Mouse (Mus musculus) gastrocnemius, postnatal 4 days (tissue): ENCODE measurements around the gene Zfp664. TPM values are rescaled to one million over a fixed set of nuclear protein-coding genes. Genes with fewer than 3 reads are reported as not detected.

Experiments
- DNase-seq, 2 experiments: peaks; one replicate each; pipeline ENCODE4 v3.0.0; 2021 to 2022; ENCODE audit warnings: low spot score in 2 of 2, mixed read lengths in 2 of 2
- total RNA-seq, 2 experiments: library from RNA; stranded (reverse); gene quantifications; 2 replicates each; pipeline ENCODE4 v1.2.3; 2021

Zfp664 gene
- total RNA-seq, 2 experiments from 2014 or later, result 35.5 to 35.6 TPM

DNA sequence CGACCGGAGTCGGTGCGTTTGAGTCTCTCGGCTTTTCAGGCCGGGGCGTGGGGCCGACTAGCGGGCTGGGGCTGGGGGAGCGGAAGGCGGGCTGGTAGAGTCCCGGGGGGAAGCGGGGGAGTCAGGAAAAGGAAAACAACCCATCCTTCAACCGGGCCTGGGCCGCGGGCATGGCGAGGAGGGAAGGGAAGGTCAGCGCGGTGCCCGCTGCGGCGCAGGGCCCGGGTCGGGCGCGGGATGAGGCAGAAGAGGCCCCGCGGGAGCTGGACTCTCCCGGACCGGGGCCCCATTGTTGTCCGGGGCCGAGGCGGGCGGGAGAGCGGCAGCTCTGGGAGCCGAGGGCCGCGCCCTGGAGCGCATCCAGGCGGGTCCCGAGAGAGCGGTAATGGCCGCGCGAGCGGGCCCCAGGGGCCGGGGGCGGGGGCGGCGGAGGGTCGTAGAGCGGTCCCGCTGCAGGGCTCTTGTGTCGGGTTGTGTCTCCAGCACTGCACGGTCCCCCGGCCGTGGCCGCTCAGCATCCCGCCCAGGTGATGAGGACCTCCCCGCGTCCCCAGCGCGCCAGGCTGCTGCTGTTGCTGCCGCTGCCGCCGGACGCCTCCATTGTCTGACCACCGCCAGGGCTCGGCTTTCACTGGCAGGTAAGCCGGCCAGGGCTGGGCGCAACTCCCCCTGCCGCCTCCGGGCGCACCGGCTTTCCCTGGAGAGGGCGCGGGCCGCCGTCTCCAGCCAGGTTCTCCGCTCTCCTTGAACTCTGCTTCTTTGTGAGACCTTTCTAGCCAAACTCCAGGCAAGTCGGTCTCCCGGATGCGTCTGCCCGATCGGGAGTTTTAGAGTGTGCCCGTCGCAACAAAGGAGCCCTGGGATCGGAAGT, 615 bp downstream of the Zfp664 start:
- peak; percentile 39 to 52 for DNase-seq

DNA sequence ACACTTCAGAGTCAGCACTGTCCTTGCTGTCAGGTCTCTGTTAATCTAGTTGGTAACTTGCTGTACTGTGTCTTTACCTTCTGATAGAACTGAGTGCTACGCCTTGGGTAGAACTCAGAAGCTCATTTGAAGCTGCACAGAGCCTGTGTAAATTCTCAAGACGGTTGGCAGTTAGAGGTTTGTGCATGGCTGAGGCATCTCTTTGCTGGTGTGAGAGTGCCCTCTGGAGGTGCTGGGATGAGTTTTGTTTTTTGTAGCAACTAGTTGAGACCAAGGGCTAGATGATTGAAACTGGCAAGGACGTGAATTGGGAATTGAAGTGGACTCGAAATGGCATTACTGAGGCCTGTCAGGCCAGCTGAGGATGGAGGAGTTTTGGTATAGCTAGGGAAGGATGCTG, 6.5 kb downstream of the Zfp664 start:
- DNase-seq, result peak in 1 of 2 experiments; percentile 46

DNA sequence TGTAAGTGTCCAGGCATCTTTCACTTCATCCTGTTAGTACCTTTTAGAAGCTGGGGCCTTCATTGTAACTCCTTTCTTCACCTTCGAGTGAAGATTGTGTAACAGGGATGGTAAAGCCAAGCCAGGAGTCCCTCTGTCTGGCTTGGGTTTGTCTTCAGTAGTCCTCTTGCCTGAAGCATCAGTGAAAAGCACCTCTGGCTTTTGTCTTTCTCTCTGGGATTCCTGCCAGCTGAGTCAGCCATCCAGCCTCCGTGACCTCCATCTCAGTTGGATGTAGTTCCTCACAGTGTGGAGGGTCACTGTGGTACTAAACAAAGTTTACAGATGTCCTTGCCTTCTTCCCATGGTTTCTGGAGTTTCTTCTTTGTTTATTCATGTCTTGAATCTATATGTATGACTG, 9.5 kb downstream of the Zfp664 start:
- DNase-seq, result no peak

DNA sequence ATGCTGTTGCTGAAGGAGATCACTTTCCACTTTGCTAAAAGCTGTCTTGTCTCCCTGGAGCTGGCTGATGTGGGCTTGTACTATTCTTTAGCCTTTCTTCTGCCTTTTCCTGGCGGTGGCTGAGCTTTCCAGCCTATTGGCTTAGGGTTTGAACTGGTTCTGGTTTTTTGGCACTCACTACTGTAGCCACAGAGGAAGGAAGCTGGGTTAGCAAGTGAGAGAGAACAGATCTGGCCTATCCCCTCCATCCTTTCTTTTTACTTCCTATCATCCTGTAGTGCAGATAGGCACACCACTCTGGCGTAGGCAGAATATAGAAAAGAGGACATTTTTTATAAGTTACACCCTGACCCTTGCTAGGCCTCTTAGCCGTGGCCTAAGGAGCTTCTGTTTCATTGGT, 10.6 kb downstream of the Zfp664 start:
- no peak for DNase-seq

DNA sequence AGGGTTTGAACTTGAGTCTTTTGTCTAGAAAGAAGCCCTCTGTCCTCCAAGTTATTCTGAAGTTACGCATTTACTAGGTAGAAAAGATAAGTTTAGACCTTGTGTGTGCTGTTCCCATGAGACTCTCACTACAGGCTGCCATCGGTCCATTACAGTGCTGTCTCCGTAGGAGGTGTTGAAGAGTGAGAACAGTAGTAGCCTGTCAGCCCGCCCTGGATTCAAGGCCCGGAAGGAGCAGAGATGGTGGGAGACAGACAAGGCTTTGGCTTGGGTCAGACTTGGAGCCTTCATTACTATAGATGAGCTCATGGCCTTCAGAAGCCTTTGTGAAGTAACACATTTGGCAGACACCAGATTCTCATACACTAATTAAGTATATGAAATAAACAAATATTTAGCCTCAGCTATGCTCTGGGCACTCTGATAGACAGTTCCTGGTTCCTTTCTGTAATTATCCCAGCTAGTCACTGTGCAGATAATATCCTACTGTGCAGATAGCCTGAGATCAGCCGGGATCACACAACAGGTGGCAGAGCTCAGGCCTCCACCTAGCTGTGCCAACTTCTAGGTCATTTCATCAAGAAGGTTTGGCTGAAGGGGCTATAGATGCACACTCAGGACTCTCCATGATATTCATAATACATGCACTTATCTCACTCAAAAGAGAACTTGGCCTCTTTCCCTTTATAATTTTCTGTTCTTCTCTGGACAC, 11.6 kb downstream of the Zfp664 start:
- no peak for DNase-seq

DNA sequence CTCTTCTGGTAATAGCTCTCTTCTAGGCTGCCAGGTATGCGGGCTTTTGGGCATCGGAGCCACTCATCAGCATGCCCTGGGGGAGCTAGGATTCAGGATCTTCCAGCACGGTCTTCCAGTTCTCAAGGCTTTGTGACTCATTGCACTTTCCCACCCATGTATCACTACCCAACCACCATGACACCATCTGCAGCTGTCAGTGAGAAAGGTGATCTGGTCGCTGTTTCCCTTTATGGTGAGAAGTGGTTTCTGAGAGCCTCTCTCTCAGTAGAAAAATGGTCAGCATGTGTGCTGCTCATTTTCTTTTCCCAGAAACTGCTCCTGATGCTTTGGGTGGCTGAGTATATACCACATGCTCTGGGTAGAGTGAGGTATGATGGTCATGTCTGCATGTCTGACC, 16.8 kb downstream of the Zfp664 start:
- DNase-seq, result no peak

DNA sequence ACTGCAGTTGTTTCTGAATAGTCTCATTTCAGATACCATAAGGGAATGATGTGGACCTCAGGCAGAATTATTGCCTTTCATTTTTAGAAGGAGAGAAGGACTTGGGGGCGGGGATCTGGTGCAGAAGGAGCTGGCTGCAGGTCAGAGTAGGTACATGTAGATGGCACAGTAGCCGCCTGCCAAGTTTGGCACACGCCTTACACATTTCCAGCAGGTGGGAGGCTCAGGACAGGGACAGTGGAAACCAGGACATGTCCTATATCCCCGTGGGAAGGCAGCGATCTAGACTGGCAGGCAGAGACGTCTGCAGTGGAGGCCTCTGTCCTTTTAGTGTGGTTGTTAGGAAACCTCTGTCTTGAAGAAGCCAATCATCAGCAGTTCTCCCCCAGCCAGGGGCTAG, 17.3 kb downstream of the Zfp664 start:
- DNase-seq, result no peak

DNA sequence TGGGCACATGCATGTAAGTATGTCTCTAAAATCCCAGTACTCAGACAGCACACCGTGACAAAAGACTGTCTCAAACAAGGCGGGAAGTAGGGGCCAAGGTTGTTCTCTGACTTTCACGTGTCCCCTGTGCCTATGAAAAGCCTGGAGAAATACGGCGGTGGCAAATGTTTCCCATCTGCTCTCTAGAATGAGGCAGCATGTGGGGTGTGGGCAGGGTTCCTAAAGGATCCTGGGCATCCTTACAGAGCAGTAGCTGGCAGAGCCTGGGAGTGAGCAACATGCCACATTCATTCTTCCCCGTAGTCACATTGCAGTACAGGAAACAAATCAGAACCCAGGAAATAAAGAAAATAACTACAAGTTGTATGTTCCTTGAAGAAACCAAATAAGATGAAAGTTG, 21.4 kb downstream of the Zfp664 start:
- no peak for DNase-seq

DNA sequence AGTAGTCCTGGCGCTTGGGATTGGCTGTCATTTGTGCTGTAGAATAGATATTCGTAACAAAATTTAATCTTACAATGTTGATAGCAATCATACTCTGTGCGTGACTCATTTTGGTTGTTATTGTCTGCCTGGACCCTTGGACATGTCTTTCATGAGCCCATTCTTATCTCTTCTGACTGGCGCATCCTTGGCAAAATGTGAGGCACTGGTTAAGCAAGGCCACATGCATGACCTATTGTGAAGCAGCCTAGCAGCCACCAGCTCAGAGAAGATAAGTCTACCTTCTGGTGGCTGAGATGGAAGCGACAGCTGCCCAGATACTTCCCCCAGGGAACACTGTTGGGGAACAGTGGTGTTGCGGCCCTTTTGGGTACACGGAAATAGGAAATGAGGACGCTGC, 26.2 kb downstream of the Zfp664 start:
- no peak for DNase-seq

DNA sequence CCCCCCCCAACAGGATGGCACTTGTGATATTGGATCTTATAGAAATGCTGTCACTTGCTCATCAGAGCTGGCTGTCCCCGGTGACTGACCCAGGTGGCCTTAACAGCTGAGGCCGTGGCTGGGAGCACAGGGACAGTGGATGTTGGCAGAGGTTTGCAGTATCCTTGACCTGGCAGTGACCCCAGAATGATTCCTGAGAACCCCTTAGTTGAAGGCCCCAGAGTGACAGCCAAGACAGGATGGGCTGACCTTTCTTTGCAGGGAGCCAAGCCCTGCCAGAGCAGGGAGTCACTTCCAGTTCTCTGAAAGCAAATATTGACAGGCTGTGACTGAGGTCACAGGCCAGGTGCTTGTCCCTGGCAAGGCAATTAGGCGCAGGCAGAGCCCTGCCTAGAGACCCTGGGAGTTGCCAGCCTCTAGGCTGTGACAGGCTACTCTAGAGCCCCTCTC, 29.5 kb downstream of the Zfp664 start:
- peak in 1 of 2 experiments; percentile 37 for DNase-seq

DNA sequence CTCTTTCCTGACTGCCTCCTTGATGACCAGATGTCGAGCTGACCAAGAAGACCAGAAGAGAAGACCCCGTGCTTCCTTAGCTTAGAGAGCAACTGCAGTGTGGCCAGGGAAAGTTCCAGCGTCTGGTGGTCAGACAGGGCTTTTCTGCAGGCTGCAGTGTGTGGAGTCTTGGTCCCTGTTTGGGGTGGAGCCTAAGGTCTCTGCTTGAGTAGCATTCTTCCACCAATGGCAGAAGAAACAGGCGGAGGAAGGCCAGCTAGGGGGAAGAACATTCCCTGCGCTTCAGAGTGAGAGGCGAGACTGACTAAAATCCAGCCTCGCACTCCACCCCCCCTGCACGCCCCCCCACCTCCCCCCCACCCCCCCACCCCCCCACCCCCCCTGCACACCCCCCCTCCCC, 33.6 kb downstream of the Zfp664 start:
- no peak for DNase-seq

DNA sequence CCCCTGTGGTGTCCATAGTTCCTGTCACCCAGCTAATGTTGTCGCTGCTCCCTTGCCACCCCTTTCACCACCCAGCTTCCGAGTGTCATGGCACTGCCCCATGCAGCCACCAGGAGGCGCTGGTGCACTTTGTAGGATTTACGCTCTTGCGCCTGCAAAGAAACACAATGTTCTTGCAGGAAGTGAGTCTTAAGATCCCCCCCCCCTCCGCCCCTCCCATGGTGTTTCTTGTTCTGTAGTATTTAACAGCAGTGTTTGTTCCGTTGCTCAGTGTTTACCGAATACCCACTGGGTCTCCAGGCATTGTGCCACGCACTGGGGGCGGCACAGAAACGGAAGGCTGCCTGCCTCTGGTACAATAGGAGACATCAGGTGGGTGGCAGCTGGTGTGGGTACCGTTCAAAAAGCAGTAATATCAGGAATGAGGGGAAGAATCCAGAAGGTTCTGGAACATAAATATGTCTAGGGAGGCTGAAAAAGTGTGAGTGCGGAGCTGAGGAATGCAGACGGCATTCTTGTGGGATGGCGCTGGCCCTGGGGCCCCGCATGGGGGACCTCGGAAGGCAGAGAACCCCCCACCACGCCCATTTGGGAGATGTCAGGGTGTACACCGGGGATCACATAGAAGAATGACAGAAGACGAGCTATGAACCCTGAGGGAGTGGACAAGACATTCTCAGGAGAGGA, 37.6 kb downstream of the Zfp664 start:
- peak; percentile 73 to 84 for DNase-seq

DNA sequence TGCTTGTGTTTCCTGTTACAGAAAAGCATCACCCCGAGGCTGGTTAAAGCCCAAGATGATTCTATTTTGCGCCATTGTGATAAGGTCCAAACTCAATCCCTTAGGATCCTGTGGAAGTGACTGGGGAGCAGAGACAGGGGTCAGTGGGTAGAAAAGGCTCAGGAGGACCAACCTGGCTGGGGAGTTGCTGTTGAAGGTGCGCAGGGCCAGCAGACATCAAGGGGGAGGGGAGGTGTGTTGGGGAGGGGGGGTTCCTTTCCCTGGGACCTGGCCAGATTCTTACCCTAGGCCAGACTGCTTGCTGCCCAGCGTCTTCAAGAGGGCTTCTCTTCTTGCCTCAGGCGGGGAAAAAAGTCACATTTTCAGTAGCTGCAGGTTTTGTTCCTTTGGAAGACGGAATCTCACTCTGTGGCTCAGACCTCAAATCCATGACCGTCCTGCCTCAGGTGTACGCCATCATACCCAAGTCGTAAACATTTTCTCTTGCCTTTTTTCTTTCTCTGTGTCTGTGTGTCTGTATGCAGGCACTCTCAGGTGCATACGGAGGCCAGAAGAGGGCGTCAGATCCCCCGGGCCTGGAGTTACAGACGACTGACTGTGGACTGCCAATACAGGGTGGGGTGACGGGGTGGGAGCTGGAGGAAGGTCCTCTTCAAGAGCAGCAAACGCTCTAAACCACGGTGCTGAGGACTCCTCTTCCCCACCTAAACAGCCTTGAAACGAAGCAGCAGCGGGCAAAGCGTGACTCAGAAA, 38.4 kb downstream of the Zfp664 start:
- no peak for DNase-seq

DNA sequence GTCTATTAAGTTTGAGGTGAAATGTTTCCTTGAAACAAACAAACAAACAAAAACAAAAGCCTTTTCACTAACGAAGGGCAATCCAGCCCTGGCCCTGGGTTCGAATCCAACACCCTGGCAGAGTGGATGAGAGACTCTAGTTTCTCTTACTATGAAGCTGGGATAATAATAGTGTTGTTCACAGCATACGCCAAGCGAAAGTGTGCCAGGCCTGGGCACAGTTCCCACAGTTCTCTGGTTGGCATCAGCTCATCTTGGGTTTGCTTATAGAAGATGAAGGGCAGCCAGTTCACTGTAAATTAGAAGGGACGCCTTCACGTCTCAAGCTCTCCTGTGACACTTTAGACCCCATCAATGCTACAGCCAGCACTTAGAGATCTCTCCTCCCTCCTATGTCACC, 39.2 kb downstream of the Zfp664 start:
- no peak for DNase-seq

DNA sequence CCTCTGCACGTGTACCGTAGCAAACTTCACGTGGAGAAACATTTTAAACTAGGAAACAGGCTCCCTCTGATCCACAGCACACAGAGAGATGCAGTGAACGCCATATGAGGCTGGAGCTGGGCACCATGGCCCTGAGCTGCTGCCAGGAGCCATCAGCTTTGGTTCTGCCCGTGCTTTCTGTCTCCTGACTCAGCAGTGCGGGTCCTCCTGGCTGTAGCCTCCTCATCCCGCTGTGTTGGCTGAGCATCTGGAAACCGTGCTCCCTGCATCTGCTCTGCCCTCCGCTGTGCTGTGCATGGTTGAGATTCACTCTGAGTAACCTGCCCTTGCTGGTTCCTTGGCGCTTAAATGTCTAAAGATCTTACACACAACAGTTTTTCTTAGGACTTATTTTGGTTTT, 39.7 kb downstream of the Zfp664 start:
- DNase-seq, result no peak

DNA sequence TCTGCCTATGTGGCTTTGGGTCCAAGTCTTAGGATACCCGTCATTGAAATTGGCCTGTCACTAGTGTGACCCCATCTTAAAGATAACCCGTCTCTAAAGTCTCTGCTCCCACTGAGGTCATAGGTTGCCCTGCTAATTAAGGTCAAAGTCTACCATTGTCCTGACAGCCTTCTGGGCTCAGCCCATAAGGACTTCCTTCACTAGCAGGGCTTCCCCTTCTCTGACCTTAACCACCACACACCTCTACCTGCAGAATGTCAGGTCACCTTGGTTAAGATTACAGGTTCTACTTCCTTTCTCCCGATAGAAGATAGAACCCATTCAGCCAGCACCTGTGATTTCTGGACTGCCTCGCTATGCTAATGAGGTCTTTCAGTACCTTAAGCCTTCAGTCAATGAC, 41.4 kb downstream of the Zfp664 start:
- no peak for DNase-seq

DNA sequence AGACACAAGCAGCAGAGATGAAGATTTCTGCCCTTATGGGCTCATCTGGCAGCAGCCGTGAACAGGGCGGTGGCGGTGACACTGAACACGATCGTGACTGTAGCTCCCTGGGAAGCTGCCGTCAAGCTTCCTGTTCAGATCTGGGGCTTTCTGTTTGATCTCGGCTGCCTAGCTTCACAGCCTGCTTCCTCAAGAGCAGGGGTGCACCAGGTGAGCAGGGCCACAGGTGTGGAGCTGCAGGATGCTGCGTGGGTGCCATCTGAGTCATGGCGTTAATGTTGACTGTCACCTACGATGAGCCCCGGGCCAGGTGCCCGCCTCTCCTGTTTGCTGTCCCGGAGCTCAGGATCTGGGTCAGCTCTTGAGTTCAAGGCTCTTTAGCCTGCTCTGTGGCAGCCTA, 44.4 kb downstream of the Zfp664 start:
- DNase-seq, result no peak

DNA sequence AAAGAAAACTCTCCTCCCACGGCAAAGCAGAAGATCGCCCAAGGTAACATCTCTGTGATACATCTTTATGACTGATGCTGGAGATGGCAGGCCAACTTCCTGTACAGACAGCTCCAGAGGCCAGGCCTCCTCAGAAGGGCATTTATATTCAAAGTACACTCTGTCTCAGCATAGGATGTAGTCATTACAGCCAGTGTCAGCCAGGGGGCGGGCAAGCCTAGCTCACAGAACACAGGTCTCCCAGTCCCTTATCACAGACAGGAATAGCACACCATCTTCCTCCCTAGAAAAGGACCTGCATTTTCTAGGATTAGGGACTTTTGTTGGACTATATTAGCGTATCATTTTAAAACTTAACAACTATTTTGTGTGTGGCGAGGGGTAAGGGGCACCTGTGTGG, 46.4 kb downstream of the Zfp664 start:
- DNase-seq, result peak; percentile 62 to 83

DNA sequence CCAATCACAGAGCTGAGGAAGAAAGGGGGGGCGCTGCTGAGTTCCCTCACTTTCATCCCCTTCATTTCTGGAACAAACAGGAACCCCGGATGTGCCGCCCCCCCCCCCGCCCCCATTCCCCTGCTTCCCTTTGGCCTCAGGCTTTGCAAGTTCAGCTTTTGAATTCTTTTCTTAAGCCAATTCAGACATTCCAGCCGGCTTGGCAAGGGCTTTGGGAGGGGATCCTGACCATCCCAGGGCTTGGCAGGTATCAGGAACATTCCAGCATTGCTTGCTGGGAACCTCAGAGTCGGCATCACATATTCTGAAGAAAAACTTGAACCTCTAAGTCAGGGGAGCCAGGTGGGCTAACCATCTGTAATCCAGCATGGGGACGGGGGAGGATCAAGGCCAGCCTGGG, 49.8 kb downstream of the Zfp664 start:
- peak in 1 of 2 experiments; percentile 35 for DNase-seq

DNA sequence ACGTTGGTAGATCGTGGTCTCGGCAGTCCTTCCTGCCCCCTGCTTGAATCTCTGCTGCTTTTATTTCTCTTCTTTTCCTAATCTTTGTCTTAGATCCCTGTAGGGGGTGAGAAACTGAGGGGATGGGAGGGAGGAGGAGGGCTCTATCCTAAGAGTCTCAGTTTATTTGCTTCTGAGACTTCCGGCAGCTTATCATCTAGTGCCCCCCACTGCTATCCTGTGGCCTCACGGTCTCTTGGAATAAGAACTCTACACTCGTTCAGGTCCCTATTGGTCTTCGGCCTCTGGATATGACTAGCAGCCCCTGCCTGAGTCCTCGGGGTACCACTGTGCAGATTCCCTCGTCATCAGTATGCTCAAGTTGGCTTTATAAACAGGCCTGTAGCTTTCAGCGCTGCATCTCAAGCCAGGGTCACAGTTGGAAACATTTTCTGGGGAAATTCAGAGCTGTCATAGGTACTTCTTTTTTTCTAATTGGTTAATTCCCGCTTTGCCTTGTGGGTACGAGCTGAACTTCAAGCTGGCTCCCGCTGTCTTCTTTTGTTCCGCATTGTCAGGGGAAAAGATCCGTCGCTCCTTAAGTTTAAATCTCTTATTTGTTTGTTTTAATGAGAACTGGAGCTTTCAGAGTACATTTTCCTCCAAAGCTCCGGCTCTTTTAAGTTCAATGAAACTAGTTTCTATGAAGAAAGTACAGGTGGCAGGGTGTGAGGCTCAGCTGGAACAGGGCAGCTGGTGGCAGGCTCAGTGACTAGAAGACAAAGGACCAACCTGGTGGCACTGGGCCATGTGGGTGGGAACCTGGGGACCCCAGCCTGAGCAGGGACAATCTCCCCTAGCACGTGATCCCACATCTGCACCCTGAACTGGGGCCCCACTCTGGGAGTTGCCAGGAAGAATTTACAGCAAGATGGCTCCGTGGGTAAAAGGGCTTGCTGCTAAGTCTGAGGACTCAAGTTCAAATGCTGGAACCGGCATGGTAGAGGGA, 50.7 kb downstream of the Zfp664 start:
- no peak for DNase-seq
